Mouse (Mus musculus) midbrain, embryonic 12.5 days (tissue): ENCODE results near the gene Spem2. TPM values are rescaled to one million over a fixed set of nuclear protein-coding genes. Genes with fewer than 3 reads are reported as not detected.

ENCODE experiments used
- ATAC-seq: fragments of 200-750 bp; cut with Nextera tagmentation; 2 replicates; pipeline ENCODE4 v1.8.0; 2017; ENCODE audit warnings: low read depth, moderate TSS enrichment, moderate library complexity; ENCODE audit not compliant: low FRiP score
- H3K27ac ChIP-seq: fragments of 300-500 bp; sonication (generic); replicated peaks from 2 replicates; pipeline ENCODE4 v1.5.1; 2016; ENCODE audit warnings: mild to moderate bottlenecking
- H3K27me3 ChIP-seq: fragments of 300-500 bp; sonication (generic); 2 replicates; pipeline ENCODE4 v1.6.1; 2016; ENCODE audit warnings: mild to moderate bottlenecking
- H3K36me3 ChIP-seq: fragments of 300-500 bp; sonication (generic); 2 replicates; pipeline ENCODE4 v1.6.1; 2016
- H3K4me1 ChIP-seq: fragments of 300-500 bp; sonication (generic); 2 replicates; pipeline ENCODE4 v1.6.1; 2016
- H3K4me2 ChIP-seq: fragments of 300-500 bp; sonication (generic); replicated peaks from 2 replicates; pipeline ENCODE4 v1.6.1; 2016; ENCODE audit warnings: mild to moderate bottlenecking, moderate library complexity
- H3K4me3 ChIP-seq: fragments of 300-500 bp; sonication (generic); 2 replicates; pipeline ENCODE4 v1.5.1; 2016; ENCODE audit warnings: mild to moderate bottlenecking
- H3K9ac ChIP-seq: fragments of 300-500 bp; sonication (generic); replicated peaks from 2 replicates; pipeline ENCODE4 v1.6.1; 2016; ENCODE audit warnings: mild to moderate bottlenecking, moderate library complexity
- H3K9me3 ChIP-seq: fragments of 300-500 bp; sonication (generic); 2 replicates; pipeline ENCODE4 v1.6.1; 2016; ENCODE audit warnings: mild to moderate bottlenecking
- WGBS: fragments of 180-500 bp; shearing (Covaris S2); methylation state at CpG from one replicate; pipeline ENCODE4 v1.1.7; 2016; 5-methylcytosine and 5-hydroxymethylcytosine counted together
- polyA plus RNA-seq: library from polyadenylated mRNA; unstranded; fragments of >200 nt; fragmentation: Nextera tagmentation; extraction: Ambion mirVana; gene quantifications from 2 replicates; pipeline ENCODE4 v1.2.1, GENCODE M21; 2016

The Spem2 gene
- polyA plus RNA-seq, 1 experiment from 2014 or later: not detected

- H3K9me3 ChIP-seq: no peaks in the 10 kb centered on the region
- no peaks in the 10 kb centered on the region for H3K4me1 ChIP-seq
- H3K4me3 ChIP-seq: no peak overlapping the region
- H3K4me2 ChIP-seq: no peak overlapping the region
- H3K27me3 ChIP-seq: peaks cover 21% of the 10 kb centered on the region
- H3K36me3 ChIP-seq: 0 out of 2 replicates have a peak, but pooled peaks cover 4% of the 10 kb centered on the region
- ATAC-seq: no peak
- no peak overlapping the region for H3K9ac ChIP-seq
- H3K27ac ChIP-seq: no peak overlapping the region
- WGBS: 68% methylated on average over 10 of the region's 10 CpGs
Measured at GRCm38 (mm10) chr11:69775716-69776115, 42.5 kb downstream of the Spem2 start.

DNA sequence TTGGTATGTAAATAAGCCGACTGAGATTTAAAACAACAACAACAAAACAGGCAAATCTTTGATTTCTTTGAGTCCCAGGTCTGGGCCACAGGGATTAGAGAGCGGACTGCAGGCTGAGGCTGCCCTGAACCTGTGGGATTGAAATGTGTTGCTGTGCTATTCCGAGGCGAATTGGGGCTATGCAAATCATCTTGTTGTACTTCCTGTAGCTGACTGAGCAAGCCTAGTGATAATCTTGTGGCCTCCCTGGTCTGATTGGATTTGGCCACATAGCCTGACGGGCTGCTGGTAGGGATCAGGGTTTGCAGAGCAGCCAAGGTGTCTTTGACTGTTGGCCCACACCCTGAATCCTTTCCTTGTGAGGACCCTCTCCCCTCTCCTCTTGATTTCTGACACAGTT lies 43.3 kb downstream of the Spem2 start:
- no peak overlapping the region for H3K4me2 ChIP-seq
- 63% methylated on average over 5 of the region's 5 CpGs for WGBS
- ATAC-seq: no peak

DNA sequence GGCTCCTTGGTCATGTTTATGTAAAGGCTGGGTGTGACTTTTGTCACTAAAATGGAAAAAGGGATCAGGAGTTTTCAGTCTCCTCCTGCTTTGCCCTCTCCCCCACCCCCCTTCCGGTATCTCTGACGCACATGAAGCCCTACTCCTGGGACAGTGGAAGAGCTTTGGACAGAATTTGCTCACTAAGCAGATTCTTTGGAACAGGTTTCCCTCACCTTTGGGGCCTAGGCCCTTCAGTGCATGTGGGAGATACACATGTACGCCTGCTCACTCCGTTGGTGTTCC lies 50.7 kb downstream of the Spem2 start:
- no peak for ATAC-seq
- Histone ChIP-seq H3K27me3 (peaks cover 8% of the 10 kb centered on the region), H3K9ac (no peak overlapping the region), H3K4me3 (no peak overlapping the region), H3K36me3 (no peaks in the 10 kb centered on the region), H3K4me2 (peak overlapping the region; percentile 69; the same call in 1 of the 2 replicates), H3K4me1 (peaks cover 20% of the 10 kb centered on the region), H3K27ac (no peak overlapping the region), H3K9me3 (no peaks in the 10 kb centered on the region)
- WGBS: 67% methylated on average over 4 of the region's 4 CpGs

More for the DNA sequence above, 43.3 kb downstream of the Spem2 start:
- no peaks in the 10 kb centered on the region for H3K4me1 ChIP-seq
- H3K27me3 ChIP-seq: peaks cover 21% of the 10 kb centered on the region
- H3K9ac ChIP-seq: no peak overlapping the region
- no peak overlapping the region for H3K27ac ChIP-seq
- H3K4me3 ChIP-seq: no peak overlapping the region
- 0 out of 2 replicates have a peak, but pooled peaks cover 4% of the 10 kb centered on the region for H3K36me3 ChIP-seq
- H3K9me3 ChIP-seq: no peaks in the 10 kb centered on the region

GRCm38 (mm10) chr11:69766872-69767624 lies 51.2 kb downstream of the Spem2 start:
- Histone ChIP-seq H3K9me3 (no peaks in the 10 kb centered on the region), H3K36me3 (no peaks in the 10 kb centered on the region), H3K27me3 (peaks cover 8% of the 10 kb centered on the region), H3K4me2 (peak overlapping the region; percentile 69), H3K9ac (peak overlapping the region; percentile 92), H3K4me3 (peak overlapping the region; percentile 72), H3K4me1 (peaks cover 20% of the 10 kb centered on the region), H3K27ac (no peak overlapping the region)
- 62% methylated on average over 13 of the region's 13 CpGs for WGBS
- ATAC-seq: no peak

Other genes with a start within 250 kb of the Spem2 start
- gene Wrap53, start 238.2 kb downstream of the Spem2 start, polyA plus RNA-seq: 29.6 and 33.2 TPM in 2 replicates
- 109 and 117 TPM in 2 replicates for gene Trp53, start 238.1 kb downstream of the Spem2 start, polyA plus RNA-seq
- 11.4 and 15.2 TPM in 2 replicates for gene Atp1b2, start 212.5 kb downstream of the Spem2 start, polyA plus RNA-seq
- not detected in 2 replicates for gene Shbg, start 200.6 kb downstream of the Spem2 start, polyA plus RNA-seq
- gene Sat2, start 196.4 kb downstream of the Spem2 start, polyA plus RNA-seq: 22.3 and 23.5 TPM in 2 replicates
- 59.2 and 67.1 TPM in 2 replicates for gene Fxr2, start 185.5 kb downstream of the Spem2 start, polyA plus RNA-seq
- not detected in 2 replicates for gene Sox15, start 163.2 kb downstream of the Spem2 start, polyA plus RNA-seq
- 79.4 and 79.9 TPM in 2 replicates for gene Mpdu1, start 155.8 kb downstream of the Spem2 start, polyA plus RNA-seq
- gene Cd68, start 152.3 kb downstream of the Spem2 start, polyA plus RNA-seq: 7.1 and 7.2 TPM in 2 replicates
- gene Eif4a1, start 146.0 kb downstream of the Spem2 start, polyA plus RNA-seq: 608 and 698 TPM in 2 replicates
- gene Senp3, start 136.4 kb downstream of the Spem2 start, polyA plus RNA-seq: 108 and 113 TPM in 2 replicates
- 0.41 and 0.77 TPM in 2 replicates for gene Tnfsf13, start 132.7 kb downstream of the Spem2 start, polyA plus RNA-seq
- 2.2 and 2.9 TPM in 2 replicates for gene Tnfsf12, start 122.6 kb downstream of the Spem2 start, polyA plus RNA-seq
- 0.65 and 1.3 TPM in 2 replicates for gene Tnfsfm13, start 122.4 kb downstream of the Spem2 start, polyA plus RNA-seq
- 32.0 and 37.1 TPM in 2 replicates for gene Polr2a, start 59.8 kb downstream of the Spem2 start, polyA plus RNA-seq
- gene Slc35g3, start 56.5 kb downstream of the Spem2 start, polyA plus RNA-seq: 0.18 and 0.27 TPM in 2 replicates
- 2.0 TPM in 2 replicates for gene Zbtb4, start 52.6 kb downstream of the Spem2 start, polyA plus RNA-seq
- gene Chrnb1, start 22.5 kb downstream of the Spem2 start, polyA plus RNA-seq: 1.3 and 1.7 TPM in 2 replicates
- 2.7 and 2.9 TPM in 2 replicates for gene Fgf11, start 16.6 kb downstream of the Spem2 start, polyA plus RNA-seq
- gene Tmem102, start 12.8 kb downstream of the Spem2 start, polyA plus RNA-seq: 0.42 and 1.2 TPM in 2 replicates
- gene Gm39566, start 3.2 kb downstream of the Spem2 start, polyA plus RNA-seq: not detected in 2 replicates
- 0.46 TPM in 1 of 2 replicates, not detected in the other for gene Spem1, start 3.7 kb upstream of the Spem2 start, polyA plus RNA-seq
- gene Nlgn2, start 19.3 kb upstream of the Spem2 start, polyA plus RNA-seq: 14.2 and 14.6 TPM in 2 replicates
- gene Tmem256, start 20.0 kb upstream of the Spem2 start, polyA plus RNA-seq: 284 and 302 TPM in 2 replicates
- gene Plscr3, start 27.9 kb upstream of the Spem2 start, polyA plus RNA-seq: 62.9 and 70.1 TPM in 2 replicates
- 0.19 and 0.21 TPM in 2 replicates for gene Tnk1, start 40.3 kb upstream of the Spem2 start, polyA plus RNA-seq
- gene Tmem95, start 59.6 kb upstream of the Spem2 start, polyA plus RNA-seq: not detected in 2 replicates
- 2.7 and 3.3 TPM in 2 replicates for gene Kctd11, start 62.9 kb upstream of the Spem2 start, polyA plus RNA-seq
- 0.50 and 0.73 TPM in 2 replicates for gene Acap1, start 77.1 kb upstream of the Spem2 start, polyA plus RNA-seq
- gene 2810408A11Rik, start 82.5 kb upstream of the Spem2 start, polyA plus RNA-seq: 21.8 and 23.2 TPM in 2 replicates
- gene Neurl4, start 82.6 kb upstream of the Spem2 start, polyA plus RNA-seq: 17.4 and 19.3 TPM in 2 replicates
- 93.1 and 97.6 TPM in 2 replicates for gene Gps2, start 95.4 kb upstream of the Spem2 start, polyA plus RNA-seq
- 1,395 and 1,465 TPM in 2 replicates for gene Eif5a, start 103.5 kb upstream of the Spem2 start, polyA plus RNA-seq
- gene Ybx2, start 117.3 kb upstream of the Spem2 start, polyA plus RNA-seq: 5.0 and 5.6 TPM in 2 replicates
- gene Slc2a4, start 129.7 kb upstream of the Spem2 start, polyA plus RNA-seq: 8.9 and 9.9 TPM in 2 replicates
- 2.9 and 3.7 TPM in 2 replicates for gene Cldn7, start 146.3 kb upstream of the Spem2 start, polyA plus RNA-seq
- gene Ctdnep1, start 162.7 kb upstream of the Spem2 start, polyA plus RNA-seq: 21.4 and 27.5 TPM in 2 replicates
- 127 and 131 TPM in 2 replicates for gene Elp5, start 164.1 kb upstream of the Spem2 start, polyA plus RNA-seq
- gene Gabarap, start 172.7 kb upstream of the Spem2 start, polyA plus RNA-seq: 552 and 567 TPM in 2 replicates
- gene Phf23, start 177.3 kb upstream of the Spem2 start, polyA plus RNA-seq: 89.4 and 96.5 TPM in 2 replicates
- gene Dvl2, start 182.1 kb upstream of the Spem2 start, polyA plus RNA-seq: 45.3 and 49.2 TPM in 2 replicates
- 50.7 and 57.9 TPM in 2 replicates for gene Acadvl, start 196.9 kb upstream of the Spem2 start, polyA plus RNA-seq
- gene Dlg4, start 198.5 kb upstream of the Spem2 start, polyA plus RNA-seq: 23.9 and 30.2 TPM in 2 replicates
- 0.33 and 0.89 TPM in 2 replicates for gene Asgr1, start 235.6 kb upstream of the Spem2 start, polyA plus RNA-seq